Mouse (Mus musculus) heart, adult 2 months (tissue): ENCODE results near the gene Slc44a2.
"Not testable (repeated sequence)": the region's sequence is repeated elsewhere in the genome, so short reads cannot be mapped to it uniquely, and the experiment has no call there.

ENCODE experiments used
- CTCF ChIP-seq: fragments of 200-600 bp; IDR thresholded peaks from 2 replicates; pipeline ENCODE4 v1.8.1; 2022; ENCODE audit warnings: antibody characterized with exemption, mild to moderate bottlenecking, moderate library complexity
- EP300 ChIP-seq: fragments of 200-500 bp; IDR thresholded peaks from 2 replicates; pipeline ENCODE4 v1.6.1; 2011; ENCODE audit warnings: low read depth, low read length, control low read depth; ENCODE audit not compliant: insufficient read depth
- POLR2A ChIP-seq: fragments of 200-500 bp; IDR thresholded peaks from 2 replicates; pipeline ENCODE4 v1.6.1; 2011; ENCODE audit warnings: mild to moderate bottlenecking, low read depth, low read length, control low read depth; ENCODE audit not compliant: insufficient read depth

DNA sequence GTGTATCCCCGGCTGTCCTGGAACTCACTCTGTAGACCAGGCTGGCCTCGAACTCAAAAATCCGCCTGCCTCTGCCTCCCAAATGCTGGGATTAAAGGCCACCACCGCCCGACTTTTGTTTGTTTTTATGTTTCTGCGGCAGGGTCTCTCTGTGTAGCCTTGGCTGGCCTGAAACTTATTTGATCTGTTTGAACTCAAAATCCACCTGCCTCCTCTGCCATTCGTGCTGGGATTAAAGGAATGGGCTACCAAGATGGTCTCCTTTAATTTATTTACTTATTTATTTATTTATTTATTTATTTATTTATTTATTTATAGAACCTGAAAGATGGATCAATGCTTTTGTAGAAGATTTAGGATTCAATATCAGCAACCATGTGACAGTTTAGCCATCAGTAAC is 28.6 kb upstream of the Slc44a2 start:
- TF ChIP-seq CTCF, POLR2A, EP300: not testable (repeated sequence)
